Mouse (Mus musculus) mouse trophoblast stem cell (cell line): ENCODE results near the gene Ap1m1.

Source experiments
- in situ Hi-C, 2 experiments: fragments of 300-500 bp; cut with MseI, MboI; formaldehyde crosslinking; loops; 2 replicates in 1 of 2; 3 replicates in 1 of 2; pipeline ENCODE4 v1.15.1; 2025

Gene Ap1m1

GRCm38 (mm10) chr8:72257171-72257901 lies 17.5 kb downstream of the Ap1m1 start:
- in situ Hi-C loops, result no loop called here

GRCm38 (mm10) chr8:72257902-72258238 lies 18.1 kb downstream of the Ap1m1 start:
- in situ Hi-C loops, result no loop called here

- in situ Hi-C loops, result loop anchor here (10.0 kb wide), 1 partner anchor 105 kb away; no protein-coding TSS in a partner anchor
Measured at GRCm38 (mm10) chr8:72259862-72260261, 20.0 kb downstream of the Ap1m1 start.

GRCm38 (mm10) chr8:72260585-72260984 lies 20.8 kb downstream of the Ap1m1 start:
- in situ Hi-C loops, result loop anchor here (10.0 kb wide), 1 partner anchor 104 kb away; no protein-coding TSS in a partner anchor

GRCm38 (mm10) chr8:72261019-72261418 lies 21.2 kb downstream of the Ap1m1 start:
- in situ Hi-C loops, result loop anchor here (10.0 kb wide), 1 partner anchor 104 kb away; no protein-coding TSS in a partner anchor

GRCm38 (mm10) chr8:72261431-72261830 lies 21.6 kb downstream of the Ap1m1 start:
- in situ Hi-C loops, result loop anchor here (10.0 kb wide), 1 partner anchor 103 kb away; no protein-coding TSS in a partner anchor

GRCm38 (mm10) chr8:72261872-72262271 lies 22.1 kb downstream of the Ap1m1 start:
- in situ Hi-C loops, result loop anchor here (10.0 kb wide), 1 partner anchor 103 kb away; no protein-coding TSS in a partner anchor

GRCm38 (mm10) chr8:72262756-72263155 lies 22.9 kb downstream of the Ap1m1 start:
- in situ Hi-C loops, result loop anchor here (10.0 kb wide), 1 partner anchor 102 kb away; no protein-coding TSS in a partner anchor

GRCm38 (mm10) chr8:72263451-72263850 lies 23.6 kb downstream of the Ap1m1 start:
- in situ Hi-C loops, result loop anchor here (10.0 kb wide), 1 partner anchor 101 kb away; no protein-coding TSS in a partner anchor

GRCm38 (mm10) chr8:72265342-72265741 lies 25.5 kb downstream of the Ap1m1 start:
- in situ Hi-C loops, result loop anchor here (10.0 kb wide), 1 partner anchor 99 kb away; no protein-coding TSS in a partner anchor

GRCm38 (mm10) chr8:72266671-72267070 lies 26.9 kb downstream of the Ap1m1 start:
- in situ Hi-C loops, result loop anchor here (10.0 kb wide), 1 partner anchor 98 kb away; no protein-coding TSS in a partner anchor

GRCm38 (mm10) chr8:72267106-72267505 lies 27.3 kb downstream of the Ap1m1 start:
- in situ Hi-C loops, result loop anchor here (10.0 kb wide), 1 partner anchor 98 kb away; no protein-coding TSS in a partner anchor

- in situ Hi-C loops, result loop anchor here (10.0 kb wide), 1 partner anchor 96 kb away; no protein-coding TSS in a partner anchor
Measured at GRCm38 (mm10) chr8:72268356-72268755, 28.5 kb downstream of the Ap1m1 start.

- in situ Hi-C loops, result no loop called here
Measured at GRCm38 (mm10) chr8:72270606-72271005, 30.8 kb downstream of the Ap1m1 start.

- in situ Hi-C loops, result no loop called here
Measured at GRCm38 (mm10) chr8:72271051-72271660, 31.3 kb downstream of the Ap1m1 start.

GRCm38 (mm10) chr8:72271691-72272090 lies 31.9 kb downstream of the Ap1m1 start:
- in situ Hi-C loops, result no loop called here

- in situ Hi-C loops, result no loop called here
Measured at GRCm38 (mm10) chr8:72272361-72272760, 32.5 kb downstream of the Ap1m1 start.

- in situ Hi-C loops, result no loop called here
Measured at GRCm38 (mm10) chr8:72273111-72273770, 33.4 kb downstream of the Ap1m1 start.

- in situ Hi-C loops, result no loop called here
Measured at GRCm38 (mm10) chr8:72273807-72274206, 34.0 kb downstream of the Ap1m1 start.

- in situ Hi-C loops, result no loop called here
Measured at GRCm38 (mm10) chr8:72277244-72277643, 37.4 kb downstream of the Ap1m1 start.

GRCm38 (mm10) chr8:72279151-72279550 lies 39.3 kb downstream of the Ap1m1 start:
- in situ Hi-C loops, result no loop called here

GRCm38 (mm10) chr8:72281634-72282033 lies 41.8 kb downstream of the Ap1m1 start:
- in situ Hi-C loops, result no loop called here
